ENCODE assay signal across 11 mouse cellular contexts in the genomic region with DNA sequence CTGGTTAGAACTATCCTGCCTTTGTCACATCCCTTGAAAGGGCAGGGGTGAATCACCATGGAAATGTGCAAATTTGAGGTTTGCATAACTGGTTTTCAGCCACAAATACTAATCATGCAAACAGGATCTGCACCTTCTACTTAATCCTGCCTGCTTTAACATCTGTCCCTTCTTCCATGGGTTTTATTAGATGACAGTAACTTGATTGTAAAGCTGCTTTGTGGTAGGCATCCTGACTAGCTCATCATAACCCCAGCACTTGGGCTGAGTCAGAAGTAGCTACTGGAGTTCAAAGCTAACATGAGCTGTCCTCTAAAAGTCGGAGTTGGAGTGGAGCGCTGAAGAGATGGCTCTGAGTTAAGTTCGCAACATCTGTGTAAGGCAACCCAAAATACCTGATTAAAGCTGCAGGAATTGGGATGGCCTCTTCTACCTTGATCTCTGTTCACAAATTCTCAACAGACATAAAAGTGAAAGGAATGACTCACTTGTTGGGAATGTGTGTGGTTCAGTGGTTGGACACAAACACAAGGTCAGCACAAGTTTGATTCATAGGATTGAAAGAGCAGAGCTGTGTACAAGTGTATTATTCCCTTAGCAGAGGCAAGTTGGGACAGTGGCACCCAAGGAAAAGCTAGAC. TPM values are rescaled to one million over a fixed set of nuclear protein-coding genes. Genes with fewer than 3 reads are reported as not detected.
A peak's percentile ranks its signal among the peaks of the same experiment; 100 is the strongest.
DNase-seq lines count a peak whose midpoint lies in the region; ATAC-seq and TF ChIP-seq lines count a peak whose summit lies in the region.
"Had no signal": no experiment of that assay in that cellular context is flagged by ENCODE, and none has a peak within 500 bp of the region (broad histone marks: within the 10 kb centered on the region; RNA-seq: fewer than 3 reads in every experiment).

No protein-coding gene starts in this region.

- H3K27me3 ChIP-seq in heart, embryonic 11.5 days (ENCODE audit: control insufficient read depth, insufficient read depth, low read length): no peaks in the 10 kb centered on the region
- no peaks in the 10 kb centered on the region for H3K27me3 ChIP-seq in MEL (ENCODE audit: control insufficient read depth in 1 of 2, insufficient read depth in 2 of 2, low read length in 2 of 2)
- no peaks in the 10 kb centered on the region for H3K27me3 ChIP-seq in liver, embryonic 11.5 days (replicated peaks; ENCODE audit: control insufficient read depth, insufficient read depth, low read length)
- H3K27me3 ChIP-seq in hindbrain, postnatal 0 days (ENCODE audit: insufficient read depth, low read length): no peaks in the 10 kb centered on the region
- H3K27me3 ChIP-seq: limb, embryonic 13.5 days had no signal

- TF ChIP-seq RAD21 in MEL (IDR thresholded peaks at IDR 0.05; ENCODE audit: low read depth, low read length): no peak

- ATAC-seq in heart, embryonic 11.5 days (replicated peaks; ENCODE audit: insufficient number of reproducible peaks, low FRiP score, low TSS enrichment): no peak
- no peak for ATAC-seq in liver, embryonic 11.5 days (replicated peaks; ENCODE audit: low FRiP score)
- ATAC-seq in hindbrain, postnatal 0 days: no peak

- DNase-seq in heart, adult 8-10 months (ENCODE audit: low spot score): no peak
- DNase-seq in 3T3-L1 (ENCODE audit: low read depth, low spot score) (peak; percentile 94), MEL (ENCODE audit: low read depth, low spot score) (peak; percentile 68)
- no peak for DNase-seq in liver, embryonic 11.5 days (ENCODE audit: low spot score)
- no peak for DNase-seq in hindbrain, postnatal 0 days (ENCODE audit: low spot score)
- no peak for DNase-seq in cerebellum, adult 18-20 months
- no peak for DNase-seq in cerebellum, adult 11 months
- DNase-seq: embryo, embryonic 11 days; thymus, adult 18-20 months had no signal

- H3K27ac ChIP-seq in heart, embryonic 11.5 days (ENCODE audit: low read depth, low read length): 0 out of 2 replicates have a peak overlapping the region, but pooled peaks have one; percentile 23
- peak overlapping the region; percentile 3; the same call in 1 of the 2 replicates for H3K27ac ChIP-seq in MEL (ENCODE audit: control insufficient read depth, low read depth, low read length)
- H3K27ac ChIP-seq in liver, embryonic 11.5 days (ENCODE audit: low read depth, low read length): peak overlapping the region; percentile 22; the same call in 1 of the 2 replicates
- H3K27ac ChIP-seq in hindbrain, postnatal 0 days: no peak overlapping the region
- H3K27ac ChIP-seq: limb, embryonic 13.5 days had no signal

- H3K4me1 ChIP-seq in heart, embryonic 11.5 days (ENCODE audit: control insufficient read depth, insufficient read depth, low read length): peaks cover 69% of the 10 kb centered on the region
- H3K4me1 ChIP-seq in MEL (ENCODE audit: control insufficient read depth in 1 of 2, insufficient read depth in 2 of 2, low read length in 2 of 2): peaks cover 45 to 55% of the 10 kb centered on the region in 2 experiments
- H3K4me1 ChIP-seq in liver, embryonic 11.5 days (replicated peaks; ENCODE audit: control insufficient read depth, insufficient read depth, low read length): peaks cover 80% of the 10 kb centered on the region
- H3K4me1 ChIP-seq in hindbrain, postnatal 0 days (ENCODE audit: insufficient read depth, low read length): peaks cover 17% of the 10 kb centered on the region; the same call in 1 of the 2 replicates

- H3K4me3 ChIP-seq in heart, embryonic 11.5 days (ENCODE audit: low read depth, low read length): no peak overlapping the region
- no peak overlapping the region for H3K4me3 ChIP-seq in MEL (ENCODE audit: control insufficient read depth in 1 of 2, insufficient read depth in 1 of 2, low read depth in 2 of 2, low read length in 2 of 2)
- no peak overlapping the region for H3K4me3 ChIP-seq in liver, embryonic 11.5 days (ENCODE audit: low read depth, low read length)
- H3K4me3 ChIP-seq in hindbrain, postnatal 0 days (ENCODE audit: low read length): no peak overlapping the region
- H3K4me3 ChIP-seq: limb, embryonic 13.5 days had no signal

- WGBS in heart, embryonic 11.5 days (ENCODE audit: insufficient replicate concordance): 89% methylated on average over 3 of the region's 3 CpGs
- 83% methylated on average over 3 of the region's 3 CpGs for WGBS in liver, embryonic 11.5 days
- WGBS in hindbrain, postnatal 0 days: 90% methylated on average over 3 of the region's 3 CpGs

- peak overlapping the region; percentile 6; the same call in 1 of the 2 replicates for H3K4me2 ChIP-seq in heart, embryonic 11.5 days
- peak overlapping the region; percentile 22 for H3K4me2 ChIP-seq in liver, embryonic 11.5 days
- no peak overlapping the region for H3K4me2 ChIP-seq in hindbrain, postnatal 0 days (ENCODE audit: low read depth, low read length)
- H3K4me2 ChIP-seq: limb, embryonic 13.5 days had no signal

- H3K79me2 ChIP-seq in MEL (ENCODE audit: control insufficient read depth, insufficient read depth, low read length, poor library complexity): peaks cover 80% of the 10 kb centered on the region

- no peak for TF ChIP-seq CTCF in MEL (IDR thresholded peaks at IDR 0.05 in 2 of 3, conservative IDR thresholded peaks at IDR 0.05 in 1 of 3; ENCODE audit: control insufficient read depth in 1 of 3, insufficient read depth in 1 of 3, low read depth in 2 of 3, low read length in 3 of 3, poor library complexity in 1 of 3, severe bottlenecking in 1 of 3)
- TF ChIP-seq CTCF in hindbrain, postnatal 0 days (IDR thresholded peaks at IDR 0.05; ENCODE audit: low read depth): no peak

- H3K9ac ChIP-seq in heart, embryonic 11.5 days (ENCODE audit: low read depth, low read length): no peak overlapping the region; the same call in 1 of the 2 replicates
- H3K9ac ChIP-seq in MEL (ENCODE audit: control insufficient read depth, low read depth, low read length, poor library complexity, severe bottlenecking): no peak overlapping the region
- H3K9ac ChIP-seq in liver, embryonic 11.5 days (ENCODE audit: low read depth, low read length): no peak overlapping the region
- H3K9ac ChIP-seq in hindbrain, postnatal 0 days (replicated peaks; ENCODE audit: low read length): no peak overlapping the region
- H3K9ac ChIP-seq: limb, embryonic 13.5 days had no signal

- TF ChIP-seq POLR2A in MEL (IDR thresholded peaks at IDR 0.05; ENCODE audit: control insufficient read depth in 1 of 2, insufficient read depth in 1 of 2, low read depth in 1 of 2, low read length in 2 of 2, poor library complexity in 1 of 2): no peak

- no peak for TF ChIP-seq EP300 in MEL (IDR thresholded peaks at IDR 0.05; ENCODE audit: low read depth in 1 of 2, low read length in 2 of 2)

- peaks cover 22% of the 10 kb centered on the region for H3K36me3 ChIP-seq in heart, embryonic 11.5 days (ENCODE audit: control insufficient read depth, insufficient read depth, low read length)
- peaks cover 46 to 69% of the 10 kb centered on the region in 2 experiments for H3K36me3 ChIP-seq in MEL (ENCODE audit: control insufficient read depth in 1 of 2, insufficient read depth in 2 of 2, low read length in 2 of 2)
- H3K36me3 ChIP-seq in liver, embryonic 11.5 days (ENCODE audit: control insufficient read depth, insufficient read depth, low read length): peaks cover 36% of the 10 kb centered on the region
- H3K36me3 ChIP-seq in hindbrain, postnatal 0 days (ENCODE audit: insufficient read depth, low read length): no peaks in the 10 kb centered on the region; the same call in 1 of the 2 replicates

- H3K9me3 ChIP-seq in heart, embryonic 11.5 days (replicated peaks; ENCODE audit: control insufficient read depth, low read length): no peaks in the 10 kb centered on the region
- H3K9me3 ChIP-seq in MEL (replicated peaks; ENCODE audit: insufficient read depth, low read length): no peaks in the 10 kb centered on the region
- H3K9me3 ChIP-seq in liver, embryonic 11.5 days (ENCODE audit: control insufficient read depth, low read length): no peaks in the 10 kb centered on the region
- H3K9me3 ChIP-seq in hindbrain, postnatal 0 days (ENCODE audit: low read length): no peaks in the 10 kb centered on the region
- H3K9me3 ChIP-seq: limb, embryonic 13.5 days had no signal

TF ChIP-seq in MEL, 35 proteins besides CTCF, POLR2A, EP300 and RAD21:
- TF ChIP-seq ZNF384 (IDR thresholded peaks at IDR 0.05; ENCODE audit: low read depth, low read length): no peak
- 0 out of 2 replicates have a peak, but pooled peaks have one; percentile 69 for TF ChIP-seq POLR2AphosphoS5 (IDR thresholded peaks at IDR 0.05; ENCODE audit: borderline replicate concordance, low read depth, low read length)

RNA-seq across cellular contexts. Expression of gene Mcl1, which starts 5.5 kb away (rescaled TPM):
- polyA plus RNA-seq in heart, embryonic 11.5 days (2014; fragmentation: Nextera tagmentation; extraction: Ambion mirVana): 46.3 and 49.8 TPM in 2 replicates
- 100 to 1,000 TPM; 123 to 159 (median 134) TPM for total RNA-seq in heart, adult 8-10 months (2022)
- 140 and 142 TPM in 2 replicates for total RNA-seq in MEL (2012; rRNA removed)
- 100 to 1,000 TPM; 156 to 211 TPM for polyA plus RNA-seq in MEL (2012; ENCODE audit: insufficient read depth in 1 of 2, insufficient read length in 2 of 2, low read depth in 1 of 2, low replicate concordance in 2 of 2, missing spikeins in 1 of 2)
- 52.2 and 57.7 TPM in 2 replicates for polyA plus RNA-seq in liver, embryonic 11.5 days (2014; fragmentation: Nextera tagmentation; extraction: Ambion mirVana)
- 110 and 126 TPM in 2 replicates for total RNA-seq in hindbrain, postnatal 0 days (2014; rRNA removed)
- 38.8 and 41.5 TPM in 2 replicates for polyA plus RNA-seq in hindbrain, postnatal 0 days (2015; fragmentation: Nextera tagmentation; extraction: Ambion mirVana)

RNA-seq across cellular contexts. Expression of gene Adamtsl4, which starts 23.6 kb away (rescaled TPM):
- 3.5 and 5.1 TPM in 2 replicates for polyA plus RNA-seq in heart, embryonic 11.5 days (2014; fragmentation: Nextera tagmentation; extraction: Ambion mirVana)
- 10 to 100 TPM; 35.5 to 60.3 (median 45.4) TPM for total RNA-seq in heart, adult 8-10 months (2022)
- total RNA-seq in MEL (2012; rRNA removed): 0.03 and 0.27 TPM in 2 replicates
- polyA plus RNA-seq in MEL (2012; ENCODE audit: insufficient read depth in 1 of 2, insufficient read length in 2 of 2, low read depth in 1 of 2, low replicate concordance in 2 of 2, missing spikeins in 1 of 2): under 1 TPM in 1 of 2 experiments, not detected in 1; 0.88 TPM
- 0.38 and 1.2 TPM in 2 replicates for polyA plus RNA-seq in liver, embryonic 11.5 days (2014; fragmentation: Nextera tagmentation; extraction: Ambion mirVana)
- total RNA-seq in hindbrain, postnatal 0 days (2014; rRNA removed): 1.0 and 1.6 TPM in 2 replicates
- 1.4 and 2.1 TPM in 2 replicates for polyA plus RNA-seq in hindbrain, postnatal 0 days (2015; fragmentation: Nextera tagmentation; extraction: Ambion mirVana)

RNA-seq across cellular contexts. Expression of gene Ensa, which starts 39.3 kb away (rescaled TPM):
- 52.7 and 55.4 TPM in 2 replicates for polyA plus RNA-seq in heart, embryonic 11.5 days (2014; fragmentation: Nextera tagmentation; extraction: Ambion mirVana)
- total RNA-seq in heart, adult 8-10 months (2022): 10 to 100 TPM; 77.2 to 84.9 (median 80.6) TPM
- total RNA-seq in MEL (2012; rRNA removed): 68.5 and 85.2 TPM in 2 replicates
- 10 to 100 TPM in 1 of 2 experiments, not detected in 1; 90.5 TPM for polyA plus RNA-seq in MEL (2012; ENCODE audit: insufficient read depth in 1 of 2, insufficient read length in 2 of 2, low read depth in 1 of 2, low replicate concordance in 2 of 2, missing spikeins in 1 of 2)
- 51.3 and 55.8 TPM in 2 replicates for polyA plus RNA-seq in liver, embryonic 11.5 days (2014; fragmentation: Nextera tagmentation; extraction: Ambion mirVana)
- total RNA-seq in hindbrain, postnatal 0 days (2014; rRNA removed): 84.3 and 93.8 TPM in 2 replicates
- 136 and 139 TPM in 2 replicates for polyA plus RNA-seq in hindbrain, postnatal 0 days (2015; fragmentation: Nextera tagmentation; extraction: Ambion mirVana)

Comparison
In these comparisons a context has a peak if more than half of its experiments do, and no peak if none do; other contexts are left out.
1. DNase-seq: peak in 3T3-L1 (single experiment) and MEL (single experiment); none in heart, adult 8-10 months (single experiment), liver, embryonic 11.5 days (single experiment), hindbrain, postnatal 0 days (single experiment), cerebellum, adult 18-20 months (0 of 2) and cerebellum, adult 11 months (single experiment).